Mouse (Mus musculus): ENCODE results near the gene Supt20.

GRCm38 (mm10) chr3:54769349-54770275 is 77.0 kb downstream of the Supt20 start:
- no peak for TF ChIP-seq CTCF (IDR thresholded peaks at IDR 0.05; ENCODE audit: insufficient read depth, low read depth, low read length)
- no peak for TF ChIP-seq POLR2A (IDR thresholded peaks at IDR 0.05; ENCODE audit: insufficient read depth, low read depth, low read length)
